Mouse (Mus musculus): ENCODE results near the gene Fezf2.

DNA sequence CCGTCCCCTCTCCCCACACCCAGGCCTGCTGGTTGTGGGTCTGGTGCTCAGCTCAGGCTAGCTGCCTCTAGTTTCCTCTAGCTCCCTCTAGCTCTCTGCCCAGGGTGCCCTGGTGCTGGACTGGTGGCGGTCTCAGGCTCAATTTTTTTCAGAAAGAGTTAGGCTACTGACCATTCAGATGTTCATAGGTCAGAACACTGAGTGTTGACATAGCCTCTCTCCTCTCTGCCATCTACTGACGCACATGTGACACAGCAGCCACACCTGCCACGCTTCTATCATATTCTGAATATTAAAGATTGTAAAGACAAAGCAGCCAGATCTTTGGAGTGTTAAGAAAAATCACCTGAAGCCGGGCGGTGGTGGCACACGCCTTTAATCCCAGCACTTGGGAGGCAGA is 14.4 kb downstream of the Fezf2 start:
- TF ChIP-seq CTCF (IDR thresholded peaks at IDR 0.05; ENCODE audit: low read depth) (no peak), EP300 (IDR thresholded peaks at IDR 0.05; ENCODE audit: low read depth) (no peak)
